Mouse (Mus musculus) CH12.LX (cell line): ENCODE results near the gene Podn. TPM values are rescaled to one million over a fixed set of nuclear protein-coding genes. Genes with fewer than 3 reads are reported as not detected.

Experiments
- DNase-seq: peaks from one replicate; pipeline ENCODE4 v3.0.0-alpha.2; 2013; ENCODE audit errors: extremely low read depth
- H3K27ac ChIP-seq: 2 replicates; pipeline ENCODE4 v1.5.1; 2012; ENCODE audit warnings: low read depth, mild to moderate bottlenecking, control low read depth, moderate library complexity; ENCODE audit not compliant: insufficient read depth
- H3K27me3 ChIP-seq: replicated peaks from 2 replicates; pipeline ENCODE3; 2012; ENCODE audit warnings: inconsistent platforms
- H3K36me3 ChIP-seq, 2 experiments: replicated peaks in 1 of 2; 2 replicates each; pipeline versions ENCODE3 to v1.6.1; 2012; ENCODE audit warnings: inconsistent platforms in 1 of 2, low read length in 1 of 2, mild to moderate bottlenecking in 1 of 2, mixed read lengths in 1 of 2, moderate library complexity in 1 of 2; ENCODE audit not compliant: control insufficient read depth in 1 of 2, insufficient read depth in 1 of 2
- H3K4me1 ChIP-seq, 2 experiments: 2 replicates each; pipeline ENCODE4 v1.6.1; 2012; ENCODE audit warnings: inconsistent platforms in 1 of 2, moderate library complexity in 1 of 2; ENCODE audit not compliant: insufficient read depth in 2 of 2, control insufficient read depth in 1 of 2
- H3K4me2 ChIP-seq: 2 replicates; pipeline ENCODE4 v1.6.1; 2012; ENCODE audit warnings: low read depth, mild to moderate bottlenecking, control low read depth; ENCODE audit not compliant: poor library complexity, insufficient read depth, severe bottlenecking
- H3K4me3 ChIP-seq, 3 experiments: fragments of 150-350 bp in 1 of 3; sonication (generic) in 1 of 3; replicated peaks in 1 of 3; 2 replicates each; pipeline versions ENCODE3 to v1.5.1; 2011 to 2012; ENCODE audit warnings: low read depth in 2 of 3, low read length in 2 of 3, mild to moderate bottlenecking in 2 of 3, moderate library complexity in 2 of 3, control low read depth in 1 of 3, improper control_type of control experiment in 1 of 3, inconsistent platforms in 1 of 3, mixed read lengths in 1 of 3; ENCODE audit not compliant: poor library complexity in 1 of 3
- H3K79me2 ChIP-seq: replicated peaks from 2 replicates; pipeline ENCODE4 v1.6.1; 2012; ENCODE audit warnings: mild to moderate bottlenecking, moderate library complexity; ENCODE audit not compliant: control insufficient read depth, poor library complexity, insufficient read depth, severe bottlenecking; ENCODE audit errors: extremely low read depth
- H3K9ac ChIP-seq: 2 replicates; pipeline ENCODE4 v1.6.1; 2012; ENCODE audit warnings: low read depth, mild to moderate bottlenecking, control low read depth, moderate library complexity; ENCODE audit not compliant: insufficient read depth
- H3K9me3 ChIP-seq: replicated peaks from 2 replicates; pipeline ENCODE3; 2012; ENCODE audit warnings: low read length, inconsistent platforms, mixed read lengths
- BHLHE40 ChIP-seq: IDR thresholded peaks from 2 replicates; pipeline ENCODE4 v1.6.1; 2011; ENCODE audit warnings: mild to moderate bottlenecking, low read depth, low read length, improper control_type of control experiment
- CTCF ChIP-seq, 2 experiments: IDR thresholded peaks in 1 of 2; conservative IDR thresholded peaks in 1 of 2; 2 replicates each; pipeline ENCODE4 v1.5.1; 2011 to 2012; ENCODE audit warnings: low read depth in 2 of 2, low read length in 2 of 2, improper control_type of control experiment in 1 of 2, inconsistent platforms in 1 of 2, mild to moderate bottlenecking in 1 of 2, moderate library complexity in 1 of 2
- ELF1 ChIP-seq: IDR thresholded peaks from 2 replicates; pipeline ENCODE4 v1.6.1; 2014; ENCODE audit warnings: low read depth, mild to moderate bottlenecking, inconsistent platforms, low read length, improper control_type of control experiment
- EP300 ChIP-seq: IDR thresholded peaks from 2 replicates; pipeline ENCODE4 v1.6.1; 2011; ENCODE audit warnings: low read length, improper control_type of control experiment
- ETS1 ChIP-seq: conservative IDR thresholded peaks from 2 replicates; pipeline ENCODE4 v1.6.1; 2012; ENCODE audit warnings: low read depth, mild to moderate bottlenecking, inconsistent platforms, low read length, improper control_type of control experiment, moderate library complexity
- GABPA ChIP-seq: IDR thresholded peaks from 2 replicates; pipeline ENCODE4 v1.6.1; 2012; ENCODE audit warnings: low read depth, low read length, improper control_type of control experiment, inconsistent platforms; ENCODE audit not compliant: insufficient replicate concordance
- HCFC1 ChIP-seq: IDR thresholded peaks from 2 replicates; pipeline ENCODE4 v1.6.1; 2012; ENCODE audit warnings: low read depth, mild to moderate bottlenecking, inconsistent platforms, low read length, improper control_type of control experiment
- JUN ChIP-seq: IDR thresholded peaks from 2 replicates; pipeline ENCODE4 v1.6.1; 2011; ENCODE audit warnings: low read depth, mild to moderate bottlenecking, low read length, improper control_type of control experiment, moderate library complexity; ENCODE audit not compliant: insufficient read depth
- KAT2A ChIP-seq: IDR thresholded peaks from 2 replicates; pipeline ENCODE4 v1.6.1; 2012; ENCODE audit warnings: low read length, improper control_type of control experiment, inconsistent platforms; ENCODE audit not compliant: insufficient replicate concordance
- MAX ChIP-seq: IDR thresholded peaks from 2 replicates; pipeline ENCODE4 v1.6.1; 2011; ENCODE audit warnings: low read length, improper control_type of control experiment
- MAZ ChIP-seq: IDR thresholded peaks from 2 replicates; pipeline ENCODE4 v1.6.1; 2012; ENCODE audit warnings: low read depth, mild to moderate bottlenecking, inconsistent platforms, low read length, improper control_type of control experiment, moderate library complexity
- MXI1 ChIP-seq: IDR thresholded peaks from 2 replicates; pipeline ENCODE4 v1.6.1; 2011; ENCODE audit warnings: mild to moderate bottlenecking, low read depth, low read length, improper control_type of control experiment
- NRF1 ChIP-seq: IDR thresholded peaks from 2 replicates; pipeline ENCODE4 v1.6.1; 2014; ENCODE audit warnings: low read depth, mild to moderate bottlenecking, inconsistent platforms, low read length, improper control_type of control experiment, moderate library complexity
- RAD21 ChIP-seq: IDR thresholded peaks from 2 replicates; pipeline ENCODE4 v1.6.1; 2011; ENCODE audit warnings: low read depth, mild to moderate bottlenecking, low read length, improper control_type of control experiment, moderate library complexity
- RCOR1 ChIP-seq: conservative IDR thresholded peaks from 2 replicates; pipeline ENCODE4 v1.6.1; 2012; ENCODE audit warnings: low read depth, mild to moderate bottlenecking, inconsistent platforms, low read length, improper control_type of control experiment
- SMC3 ChIP-seq: IDR thresholded peaks from 2 replicates; pipeline ENCODE4 v1.6.1; 2011; ENCODE audit warnings: low read depth, low read length, improper control_type of control experiment
- TBP ChIP-seq: conservative IDR thresholded peaks from 2 replicates; pipeline ENCODE4 v1.6.1; 2011; ENCODE audit warnings: low read depth, low read length, improper control_type of control experiment
- UBTF ChIP-seq: IDR thresholded peaks from 2 replicates; pipeline ENCODE4 v1.6.1; 2012; ENCODE audit warnings: low read depth, mild to moderate bottlenecking, inconsistent platforms, low read length, improper control_type of control experiment, moderate library complexity
- ZC3H11A ChIP-seq: IDR thresholded peaks from 2 replicates; pipeline ENCODE4 v1.6.1; 2012; ENCODE audit warnings: low read depth, mild to moderate bottlenecking, inconsistent platforms, low read length, improper control_type of control experiment
- ZMIZ1 ChIP-seq: IDR thresholded peaks from 2 replicates; pipeline ENCODE4 v1.6.1; 2012; ENCODE audit warnings: low read depth, mild to moderate bottlenecking, inconsistent platforms, low read length, improper control_type of control experiment
- ZNF384 ChIP-seq: IDR thresholded peaks from 2 replicates; pipeline ENCODE4 v1.6.1; 2012; ENCODE audit warnings: low read depth, low read length, improper control_type of control experiment, inconsistent platforms
- dilution Hi-C: fragments of 300-500 bp; cut with MboI; formaldehyde crosslinking; loops from 2 replicates; pipeline ENCODE4 v1.14.3; 2020; ENCODE audit warnings: low sequenced_read_pairs; ENCODE audit not compliant: extremely low pct_unique_long_range_greater_than_20kb, extremely low pct_ligation_motif_present
- in situ Hi-C: fragments of 300-500 bp; cut with MboI; formaldehyde crosslinking; loops from 3 replicates; pipeline ENCODE4 v1.14.3; 2019; ENCODE audit warnings: low sequenced_read_pairs, low pct_ligation_motif_present, low pct_unique_long_range_greater_than_20kb, mixed read lengths
- polyA plus RNA-seq: library from polyadenylated mRNA; unstranded; fragments of >175 nt; gene quantifications from 2 replicates; pipeline ENCODE4 v1.2.1, GENCODE M21; 2012; ENCODE audit warnings: low read depth; ENCODE audit not compliant: insufficient read length
- total RNA-seq, 2 experiments: library from RNA; depleted of rRNA; stranded (reverse); fragments of 300-350 nt in 1 of 2; fragments of >200 nt in 1 of 2; gene quantifications; 2 replicates each; pipeline ENCODE4 v1.2.3; 2012 to 2014

Podn gene
- total and polyA plus RNA-seq, 3 experiments = 0.04 TPM; not detected in 2

- in situ Hi-C loops (no loop called here), dilution Hi-C loops (no loop called here)
- Histone ChIP-seq H3K27me3 (no peaks in the 10 kb centered on the region), H3K4me1 (peaks cover 13 to 38% of the 10 kb centered on the region in 2 experiments), H3K27ac (no peak overlapping the region), H3K9me3 (peaks cover 2% of the 10 kb centered on the region)
- DNase-seq = no peak
- TF ChIP-seq TBP (no peak), ZC3H11A (no peak), ZNF384 (no peak), RAD21 (no peak), KAT2A (no peak)
- TF ChIP-seq, all 38 proteins: peak for 0
- Histone ChIP-seq H3K36me3 (peaks cover 19 to 79% of the 10 kb centered on the region in 2 experiments), H3K4me2 (no peak overlapping the region), H3K79me2 (peaks cover 2% of the 10 kb centered on the region; the same call in 1 of the 2 replicates), H3K9ac (no peak overlapping the region), H3K4me3 (no peak overlapping the region)
Measured at GRCm38 (mm10) chr4:108062524-108062923, 33.7 kb downstream of the Podn start.

- H3K27me3 ChIP-seq = no peaks in the 10 kb centered on the region
- no peak overlapping the region for H3K4me2 ChIP-seq
- H3K4me3 ChIP-seq = no peak overlapping the region
- no peak overlapping the region for H3K9ac ChIP-seq
- peaks cover 13 to 34% of the 10 kb centered on the region in 2 experiments for H3K4me1 ChIP-seq
- peaks cover 2% of the 10 kb centered on the region for H3K9me3 ChIP-seq
- no peak for DNase-seq
- dilution Hi-C loops (no loop called here), in situ Hi-C loops (no loop called here)
- H3K27ac ChIP-seq = no peak overlapping the region
- H3K36me3 ChIP-seq = peaks cover 22 to 75% of the 10 kb centered on the region in 2 experiments
- no peaks in the 10 kb centered on the region for H3K79me2 ChIP-seq
- no peak for TF ChIP-seq SMC3
- no peak for TF ChIP-seq RCOR1
- no peak for TF ChIP-seq UBTF
- TF ChIP-seq BHLHE40 = no peak
- no peak for TF ChIP-seq CTCF (conservative IDR thresholded peaks at IDR 0.05 in 1 of 2, IDR thresholded peaks at IDR 0.05 in 1 of 2; ENCODE audit: low read depth in 2 of 2, low read length in 2 of 2)
- no peak for TF ChIP-seq MAZ
- no peak for TF ChIP-seq ZMIZ1
- TF ChIP-seq HCFC1 = no peak
- no peak for TF ChIP-seq EP300
- no peak for TF ChIP-seq JUN
- TF ChIP-seq MXI1 = no peak
- no peak for TF ChIP-seq MAX
- no peak for TF ChIP-seq ELF1
- TF ChIP-seq KAT2A = no peak
- no peak for TF ChIP-seq NRF1
- TF ChIP-seq TBP = no peak
- no peak for TF ChIP-seq ETS1
- no peak for TF ChIP-seq GABPA
- no peak for TF ChIP-seq ZNF384
- no peak for TF ChIP-seq ZC3H11A
- TF ChIP-seq, all 38 proteins: peak for 0
Measured at GRCm38 (mm10) chr4:108060774-108061173, 35.5 kb downstream of the Podn start.
